Mouse (Mus musculus): ENCODE measurements around the gene Pdia2. TPM values are rescaled to one million over a fixed set of nuclear protein-coding genes. Genes with fewer than 3 reads are reported as not detected.

The Pdia2 gene
- polyA plus RNA-seq, 1 experiment from 2014 or later = 0.46 TPM

DNA sequence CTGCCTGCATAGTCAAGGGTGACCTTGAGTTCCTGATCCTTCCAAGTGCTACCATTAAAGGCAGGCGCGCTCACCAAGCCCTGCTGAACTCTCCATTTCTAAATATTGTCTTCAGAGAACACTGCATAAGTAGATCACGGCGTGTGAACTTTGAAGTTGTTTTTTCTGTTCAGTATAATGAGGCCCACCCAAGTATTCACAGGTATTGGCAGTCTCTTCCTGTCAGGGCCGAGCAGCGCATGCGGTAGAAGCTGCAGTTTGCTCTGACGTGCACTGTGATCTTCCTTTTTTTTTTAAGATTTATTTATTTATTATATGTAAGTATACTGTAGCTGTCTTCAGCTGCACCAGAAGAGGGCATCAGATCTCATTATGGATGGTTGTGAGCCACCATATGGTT lies 35.5 kb upstream of the Pdia2 start:
- ATAC-seq (ENCODE audit: low FRiP score) (no peak), DNase-seq (ENCODE audit: low spot score) (no peak)
- no peak overlapping the region for H3K4me3 ChIP-seq (ENCODE audit: low read depth, low read length)
- no peak overlapping the region for H3K27ac ChIP-seq (ENCODE audit: low read depth, low read length)
- no peak overlapping the region for H3K9ac ChIP-seq (ENCODE audit: low read depth, low read length)
- no peak overlapping the region for H3K4me2 ChIP-seq (replicated peaks; ENCODE audit: low read depth, low read length)
- H3K4me1 ChIP-seq (replicated peaks; ENCODE audit: control insufficient read depth, insufficient read depth, low read length) = no peaks in the 10 kb centered on the region
- H3K36me3 ChIP-seq (ENCODE audit: control insufficient read depth, insufficient read depth, low read length) = no peaks in the 10 kb centered on the region
- 95% methylated on average over 8 of the region's 8 CpGs for WGBS
- no peaks in the 10 kb centered on the region for H3K9me3 ChIP-seq (ENCODE audit: control insufficient read depth, low read length)
- no peaks in the 10 kb centered on the region for H3K27me3 ChIP-seq (ENCODE audit: control insufficient read depth, insufficient read depth, low read length)

- no peak overlapping the region for H3K9ac ChIP-seq (ENCODE audit: low read depth, low read length)
- H3K4me3 ChIP-seq (ENCODE audit: low read depth, low read length) = no peak overlapping the region
- WGBS = 75% methylated on average over 8 of the region's 8 CpGs
- H3K27me3 ChIP-seq (ENCODE audit: control insufficient read depth, insufficient read depth, low read length) = no peaks in the 10 kb centered on the region
- no peaks in the 10 kb centered on the region for H3K4me1 ChIP-seq (replicated peaks; ENCODE audit: control insufficient read depth, insufficient read depth, low read length)
- no peak for DNase-seq (ENCODE audit: low spot score)
- no peak for ATAC-seq (ENCODE audit: low FRiP score)
- H3K27ac ChIP-seq (ENCODE audit: low read depth, low read length) = no peak overlapping the region
- no peaks in the 10 kb centered on the region for H3K9me3 ChIP-seq (ENCODE audit: control insufficient read depth, low read length)
- no peak overlapping the region for H3K4me2 ChIP-seq (replicated peaks; ENCODE audit: low read depth, low read length)
- H3K36me3 ChIP-seq (ENCODE audit: control insufficient read depth, insufficient read depth, low read length) = no peaks in the 10 kb centered on the region
Observed at GRCm38 (mm10) chr17:26232863-26233262, 34.0 kb upstream of the Pdia2 start.

DNA sequence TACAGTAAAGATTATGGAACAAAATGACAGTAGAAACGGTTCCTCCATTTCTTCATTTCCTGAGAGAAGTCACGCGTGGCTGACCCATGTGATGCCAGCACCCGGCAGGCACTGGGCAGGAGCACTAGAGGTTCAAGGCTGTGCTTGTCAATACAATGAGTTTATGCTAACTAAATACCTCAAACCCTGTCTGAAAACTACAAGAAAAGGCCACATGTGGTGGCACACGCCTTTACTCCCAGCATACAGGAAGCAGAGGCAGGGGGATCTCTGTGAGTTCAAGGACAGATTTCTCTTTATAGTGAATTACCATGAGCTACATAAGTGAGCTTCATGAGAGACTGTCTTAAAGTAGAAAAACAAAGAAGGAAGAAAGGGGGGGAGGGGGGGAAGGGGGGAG lies 32.3 kb upstream of the Pdia2 start:
- no peaks in the 10 kb centered on the region for H3K27me3 ChIP-seq (ENCODE audit: control insufficient read depth, insufficient read depth, low read length)
- H3K36me3 ChIP-seq (ENCODE audit: control insufficient read depth, insufficient read depth, low read length) = no peaks in the 10 kb centered on the region
- WGBS = 94% methylated on average over 5 of the region's 5 CpGs
- H3K4me3 ChIP-seq (ENCODE audit: low read depth, low read length) = no peak overlapping the region
- no peak for ATAC-seq (ENCODE audit: low FRiP score)
- H3K4me1 ChIP-seq (replicated peaks; ENCODE audit: control insufficient read depth, insufficient read depth, low read length) = no peaks in the 10 kb centered on the region
- H3K9me3 ChIP-seq (ENCODE audit: control insufficient read depth, low read length) = no peaks in the 10 kb centered on the region
- no peak overlapping the region for H3K27ac ChIP-seq (ENCODE audit: low read depth, low read length)
- H3K9ac ChIP-seq (ENCODE audit: low read depth, low read length) = no peak overlapping the region
- no peak for DNase-seq (ENCODE audit: low spot score)
- H3K4me2 ChIP-seq (replicated peaks; ENCODE audit: low read depth, low read length) = no peak overlapping the region

- no peaks in the 10 kb centered on the region for H3K27me3 ChIP-seq (ENCODE audit: control insufficient read depth, insufficient read depth, low read length)
- WGBS = 89% methylated on average over 5 of the region's 5 CpGs
- DNase-seq (ENCODE audit: low spot score) (no peak), ATAC-seq (ENCODE audit: low FRiP score) (no peak)
- no peaks in the 10 kb centered on the region for H3K9me3 ChIP-seq (ENCODE audit: control insufficient read depth, low read length)
- H3K4me2 ChIP-seq (replicated peaks; ENCODE audit: low read depth, low read length) = no peak overlapping the region
- no peaks in the 10 kb centered on the region for H3K36me3 ChIP-seq (ENCODE audit: control insufficient read depth, insufficient read depth, low read length)
- no peak overlapping the region for H3K27ac ChIP-seq (ENCODE audit: low read depth, low read length)
- H3K9ac ChIP-seq (ENCODE audit: low read depth, low read length) = no peak overlapping the region
- no peaks in the 10 kb centered on the region for H3K4me1 ChIP-seq (replicated peaks; ENCODE audit: control insufficient read depth, insufficient read depth, low read length)
- no peak overlapping the region for H3K4me3 ChIP-seq (ENCODE audit: low read depth, low read length)
Observed at GRCm38 (mm10) chr17:26229776-26230175, 30.9 kb upstream of the Pdia2 start.

DNA sequence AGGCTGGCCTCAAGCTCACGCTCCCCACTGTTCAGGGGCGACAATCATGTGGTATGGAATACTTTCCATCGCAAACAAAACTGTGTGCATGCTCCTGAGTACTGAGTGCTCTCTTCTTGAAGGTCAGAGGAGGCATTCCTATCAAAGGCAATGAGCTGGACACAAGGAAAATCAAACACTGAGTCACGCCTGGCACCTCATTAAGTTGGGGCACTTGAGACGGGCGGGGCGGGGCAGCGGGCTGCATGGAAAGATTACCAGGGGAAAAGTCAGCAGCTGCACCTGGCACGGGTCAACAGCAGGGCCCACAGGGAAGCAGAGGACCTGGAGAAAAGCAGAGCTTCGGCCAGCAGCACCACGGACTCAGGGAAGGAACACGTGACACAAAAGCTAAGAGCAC lies 26.3 kb upstream of the Pdia2 start:
- no peaks in the 10 kb centered on the region for H3K4me1 ChIP-seq (replicated peaks; ENCODE audit: control insufficient read depth, insufficient read depth, low read length)
- H3K4me2 ChIP-seq (replicated peaks; ENCODE audit: low read depth, low read length) = no peak overlapping the region; the same call in 1 of the 2 replicates
- H3K27ac ChIP-seq (ENCODE audit: low read depth, low read length) = no peak overlapping the region
- 83% methylated on average over 12 of the region's 12 CpGs for WGBS
- no peak overlapping the region for H3K4me3 ChIP-seq (ENCODE audit: low read depth, low read length)
- no peaks in the 10 kb centered on the region for H3K27me3 ChIP-seq (ENCODE audit: control insufficient read depth, insufficient read depth, low read length)
- DNase-seq (ENCODE audit: low spot score) (no peak), ATAC-seq (ENCODE audit: low FRiP score) (no peak)
- H3K9me3 ChIP-seq (ENCODE audit: control insufficient read depth, low read length) = no peaks in the 10 kb centered on the region
- no peaks in the 10 kb centered on the region for H3K36me3 ChIP-seq (ENCODE audit: control insufficient read depth, insufficient read depth, low read length)
- no peak overlapping the region for H3K9ac ChIP-seq (ENCODE audit: low read depth, low read length)

- H3K27me3 ChIP-seq (ENCODE audit: control insufficient read depth, insufficient read depth, low read length) = no peaks in the 10 kb centered on the region
- no peaks in the 10 kb centered on the region for H3K36me3 ChIP-seq (ENCODE audit: control insufficient read depth, insufficient read depth, low read length)
- ATAC-seq (ENCODE audit: low FRiP score) (no peak), DNase-seq (ENCODE audit: low spot score) (no peak)
- no peak overlapping the region for H3K4me3 ChIP-seq (ENCODE audit: low read depth, low read length)
- H3K4me1 ChIP-seq (replicated peaks; ENCODE audit: control insufficient read depth, insufficient read depth, low read length) = no peaks in the 10 kb centered on the region
- no peak overlapping the region for H3K4me2 ChIP-seq (replicated peaks; ENCODE audit: low read depth, low read length)
- H3K27ac ChIP-seq (ENCODE audit: low read depth, low read length) = no peak overlapping the region
- 78% methylated on average over 2 of the region's 2 CpGs for WGBS
- no peaks in the 10 kb centered on the region for H3K9me3 ChIP-seq (ENCODE audit: control insufficient read depth, low read length)
- no peak overlapping the region for H3K9ac ChIP-seq (ENCODE audit: low read depth, low read length)
Observed at GRCm38 (mm10) chr17:26221508-26221907, 22.6 kb upstream of the Pdia2 start.

GRCm38 (mm10) chr17:26212681-26213080 lies 13.8 kb upstream of the Pdia2 start:
- Histone ChIP-seq H3K4me2 (replicated peaks; ENCODE audit: low read depth, low read length) (no peak overlapping the region), H3K4me1 (replicated peaks; ENCODE audit: control insufficient read depth, insufficient read depth, low read length) (no peaks in the 10 kb centered on the region), H3K4me3 (ENCODE audit: low read depth, low read length) (no peak overlapping the region), H3K36me3 (ENCODE audit: control insufficient read depth, insufficient read depth, low read length) (no peaks in the 10 kb centered on the region), H3K27me3 (ENCODE audit: control insufficient read depth, insufficient read depth, low read length) (no peaks in the 10 kb centered on the region), H3K9me3 (ENCODE audit: control insufficient read depth, low read length) (no peaks in the 10 kb centered on the region), H3K27ac (ENCODE audit: low read depth, low read length) (no peak overlapping the region), H3K9ac (ENCODE audit: low read depth, low read length) (no peak overlapping the region)
- WGBS = 84% methylated on average over 11 of the region's 11 CpGs
- ATAC-seq (ENCODE audit: low FRiP score) (no peak), DNase-seq (ENCODE audit: low spot score) (no peak)

DNA sequence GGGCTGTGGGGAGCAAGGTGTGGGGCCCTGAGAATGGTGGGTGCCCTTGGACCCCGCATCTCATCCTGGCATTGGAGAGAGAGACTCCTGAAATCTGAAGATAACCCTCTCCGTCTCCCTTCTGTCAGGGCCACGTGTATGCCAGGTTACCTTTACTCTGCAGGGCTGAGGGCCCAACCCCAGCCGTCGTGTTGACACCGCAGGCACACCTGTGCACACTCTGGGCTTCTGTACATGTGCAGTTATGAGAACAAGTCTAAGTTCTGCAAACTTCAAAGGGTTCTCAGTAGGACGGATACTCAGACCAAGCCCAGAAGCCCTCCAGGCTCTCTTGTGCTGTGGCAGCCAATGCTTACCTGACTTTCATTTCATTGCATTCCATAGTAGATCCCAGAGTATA lies 13.4 kb upstream of the Pdia2 start:
- Histone ChIP-seq H3K27ac (ENCODE audit: low read depth, low read length) (no peak overlapping the region), H3K4me3 (ENCODE audit: low read depth, low read length) (no peak overlapping the region), H3K27me3 (ENCODE audit: control insufficient read depth, insufficient read depth, low read length) (no peaks in the 10 kb centered on the region), H3K9me3 (ENCODE audit: control insufficient read depth, low read length) (no peaks in the 10 kb centered on the region), H3K4me1 (replicated peaks; ENCODE audit: control insufficient read depth, insufficient read depth, low read length) (no peaks in the 10 kb centered on the region), H3K36me3 (ENCODE audit: control insufficient read depth, insufficient read depth, low read length) (no peaks in the 10 kb centered on the region), H3K4me2 (replicated peaks; ENCODE audit: low read depth, low read length) (no peak overlapping the region), H3K9ac (ENCODE audit: low read depth, low read length) (no peak overlapping the region)
- DNase-seq (ENCODE audit: low spot score) (no peak), ATAC-seq (ENCODE audit: low FRiP score) (no peak)
- 90% methylated on average over 7 of the region's 7 CpGs for WGBS

DNA sequence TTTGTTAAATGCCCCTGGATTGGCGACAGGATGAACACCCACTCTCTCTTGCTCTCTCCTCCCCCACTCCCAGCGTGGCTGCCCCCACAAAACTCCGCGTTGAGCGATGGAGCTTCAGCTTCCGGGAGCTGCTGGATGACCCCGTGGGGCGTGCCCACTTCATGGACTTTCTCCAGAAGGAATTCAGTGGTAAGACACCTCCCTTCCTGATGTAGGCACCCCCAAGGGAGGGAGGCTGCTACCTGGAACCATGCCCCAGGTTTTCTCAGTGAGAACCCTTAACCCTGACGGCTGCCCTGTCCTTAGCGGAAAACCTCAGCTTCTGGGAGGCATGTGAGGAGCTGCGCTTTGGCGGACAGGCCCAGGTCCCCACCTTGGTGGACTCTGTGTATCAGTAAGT lies 8.8 kb upstream of the Pdia2 start, which contains the start of gene Arhgdig:
TSS of gene Arhgdig (minus strand) at position 101 of the 400 bp plus-strand sequence.
- Histone ChIP-seq H3K4me3 (ENCODE audit: low read depth, low read length) (no peak within 1 kb of the TSS), H3K27ac (ENCODE audit: low read depth, low read length) (no peak within 1 kb of the TSS), H3K36me3 (ENCODE audit: control insufficient read depth, insufficient read depth, low read length) (no peaks in the 10 kb centered on the region), H3K27me3 (ENCODE audit: control insufficient read depth, insufficient read depth, low read length) (peaks cover 20% of the 10 kb centered on the region), H3K4me1 (replicated peaks; ENCODE audit: control insufficient read depth, insufficient read depth, low read length) (peaks cover 4% of the 10 kb centered on the region; the same call in 1 of the 2 replicates), H3K4me2 (replicated peaks; ENCODE audit: low read depth, low read length) (no peak within 1 kb of the TSS), H3K9ac (ENCODE audit: low read depth, low read length) (no peak within 1 kb of the TSS), H3K9me3 (ENCODE audit: control insufficient read depth, low read length) (no peaks in the 10 kb centered on the region)
- ATAC-seq (ENCODE audit: low FRiP score) = no peak
- DNase-seq (ENCODE audit: low spot score) = no peak
- WGBS = 88% methylated on average over 12 of the region's 12 CpGs
